Mouse (Mus musculus): Measurements from ENCODE around the gene Ces2f. TPM values are rescaled to one million over a fixed set of nuclear protein-coding genes. Genes with fewer than 3 reads are reported as not detected.

The Ces2f gene
- polyA plus RNA-seq, 2 experiments, result not detected

DNA sequence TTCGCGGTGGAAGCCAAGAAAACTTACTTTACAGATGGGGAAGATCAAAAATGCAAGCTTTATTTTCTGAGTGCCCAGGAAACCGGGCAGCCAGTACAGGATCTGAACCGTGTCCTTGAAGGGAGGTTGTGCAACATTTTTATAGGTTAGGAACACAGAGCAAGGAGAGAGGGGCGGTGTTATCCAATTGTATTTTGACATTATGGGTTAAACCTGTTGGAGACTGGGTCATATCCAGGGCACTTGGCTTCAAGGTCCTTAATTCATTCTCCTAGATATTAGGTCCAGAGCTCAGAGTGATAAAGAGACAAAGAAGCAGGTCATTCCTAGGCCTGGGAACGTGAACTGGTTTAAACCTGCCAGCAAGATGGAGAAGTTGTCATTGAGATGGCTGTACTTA, 52.0 kb downstream of the Ces2f start:
- H3K9me3 ChIP-seq (ENCODE audit: control insufficient read depth, low read length), result no peaks in the 10 kb centered on the region
- DNase-seq (ENCODE audit: low read depth in 3 of 3, low spot score in 3 of 3) (no peak), ATAC-seq (ENCODE audit: insufficient read depth) (no peak)
- no peaks in the 10 kb centered on the region for H3K4me1 ChIP-seq (replicated peaks; ENCODE audit: control insufficient read depth in 2 of 2, insufficient read depth in 2 of 2, low read length in 1 of 2)
- H3K27me3 ChIP-seq (ENCODE audit: control insufficient read depth, insufficient read depth, low read length), result no peaks in the 10 kb centered on the region
- H3K9ac ChIP-seq (replicated peaks), result no peak overlapping the region
- TF ChIP-seq EP300 (IDR thresholded peaks at IDR 0.05; ENCODE audit: low read depth), result no peak
- no peak for TF ChIP-seq CTCF (IDR thresholded peaks at IDR 0.05; ENCODE audit: low read depth)
- H3K4me3 ChIP-seq (ENCODE audit: insufficient read depth in 1 of 2, low read depth in 2 of 2, low read length in 2 of 2), result no peak overlapping the region
- H3K27ac ChIP-seq, result no peak overlapping the region
- H3K36me3 ChIP-seq (replicated peaks; ENCODE audit: control insufficient read depth, insufficient read depth, low read depth), result no peaks in the 10 kb centered on the region
- WGBS (ENCODE audit: insufficient replicate concordance), result 60% methylated on average over 6 of the region's 6 CpGs
- no peak overlapping the region for H3K4me2 ChIP-seq (ENCODE audit: low read depth)

DNA sequence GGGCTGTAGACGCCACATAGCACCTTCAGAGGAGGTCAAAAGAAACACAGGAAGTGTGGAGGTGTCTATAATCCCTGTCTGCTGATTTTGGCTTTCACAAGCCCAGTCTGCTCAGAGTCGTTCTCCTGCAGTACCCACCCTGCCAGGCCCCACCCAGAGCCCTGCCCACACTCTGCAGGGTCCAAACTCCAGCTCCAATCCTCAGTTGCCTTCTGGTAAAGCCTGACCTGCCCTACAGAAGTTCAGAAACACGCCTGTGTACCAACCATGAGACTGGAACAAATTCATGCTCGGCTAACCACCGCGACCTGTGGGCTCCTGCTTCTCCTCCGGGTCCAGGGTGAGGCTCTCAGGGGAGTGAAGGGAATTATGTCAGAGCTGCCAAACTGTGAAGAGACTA, 53.4 kb downstream of the Ces2f start, which contains the start of gene Ces2h:
TSS of gene Ces2h (plus strand) at position 268 of the 400 bp plus-strand sequence.
- H3K27me3 ChIP-seq (ENCODE audit: control insufficient read depth, insufficient read depth, low read length), result no peaks in the 10 kb centered on the region
- no peak within 1 kb of the TSS for H3K4me3 ChIP-seq (ENCODE audit: insufficient read depth in 1 of 2, low read depth in 2 of 2, low read length in 2 of 2)
- 58% methylated on average over 7 of the region's 7 CpGs for WGBS (ENCODE audit: insufficient replicate concordance)
- H3K4me2 ChIP-seq (ENCODE audit: low read depth), result no peak within 1 kb of the TSS
- H3K27ac ChIP-seq, result no peak within 1 kb of the TSS
- ATAC-seq (ENCODE audit: insufficient read depth) (no peak), DNase-seq (ENCODE audit: low read depth in 3 of 3, low spot score in 3 of 3) (no peak)
- H3K9me3 ChIP-seq (ENCODE audit: control insufficient read depth, low read length), result no peaks in the 10 kb centered on the region
- no peak within 1 kb of the TSS for H3K9ac ChIP-seq (replicated peaks)
- H3K36me3 ChIP-seq (replicated peaks; ENCODE audit: control insufficient read depth, insufficient read depth, low read depth), result no peaks in the 10 kb centered on the region
- no peaks in the 10 kb centered on the region for H3K4me1 ChIP-seq (replicated peaks; ENCODE audit: control insufficient read depth in 2 of 2, insufficient read depth in 2 of 2, low read length in 1 of 2)
- no peak for TF ChIP-seq EP300 (IDR thresholded peaks at IDR 0.05; ENCODE audit: low read depth)
- no peak for TF ChIP-seq CTCF (IDR thresholded peaks at IDR 0.05; ENCODE audit: low read depth)

Other genes with a start within 250 kb of the Ces2f start
- 10.6 and 11.3 TPM in 2 replicates for gene Ces2a, start 213.4 kb upstream of the Ces2f start, polyA plus RNA-seq (2012; rRNA removed)
- gene Ces2a, start 213.4 kb upstream of the Ces2f start, polyA plus RNA-seq (2014; fragmentation: Nextera tagmentation; extraction: Ambion mirVana), result 9.9 and 12.1 TPM in 2 replicates
- gene Ces2b, start 115.8 kb upstream of the Ces2f start, polyA plus RNA-seq (2012; rRNA removed), result 0.10 and 0.16 TPM in 2 replicates
- gene Ces2b, start 115.8 kb upstream of the Ces2f start, polyA plus RNA-seq (2014; fragmentation: Nextera tagmentation; extraction: Ambion mirVana), result 0.23 and 0.27 TPM in 2 replicates
- 0.11 and 0.18 TPM in 2 replicates for gene Ces2c, start 100.3 kb upstream of the Ces2f start, polyA plus RNA-seq (2012; rRNA removed)
- gene Ces2c, start 100.3 kb upstream of the Ces2f start, polyA plus RNA-seq (2014; fragmentation: Nextera tagmentation; extraction: Ambion mirVana), result 0.06 TPM in 1 of 2 replicates, not detected in the other
- 1.5 and 2.1 TPM in 2 replicates for gene Ces2e, start 21.1 kb upstream of the Ces2f start, polyA plus RNA-seq (2012; rRNA removed)
- gene Ces2e, start 21.1 kb upstream of the Ces2f start, polyA plus RNA-seq (2014; fragmentation: Nextera tagmentation; extraction: Ambion mirVana), result 1.6 and 2.2 TPM in 2 replicates
- 21.3 and 21.5 TPM in 2 replicates for gene Ces2g, start 14.4 kb downstream of the Ces2f start, polyA plus RNA-seq (2012; rRNA removed)
- 19.7 and 21.1 TPM in 2 replicates for gene Ces2g, start 14.4 kb downstream of the Ces2f start, polyA plus RNA-seq (2014; fragmentation: Nextera tagmentation; extraction: Ambion mirVana)
- gene Ces2h, start 53.5 kb downstream of the Ces2f start, polyA plus RNA-seq (2012; rRNA removed), result not detected in 2 replicates
- gene Ces2h, start 53.5 kb downstream of the Ces2f start, polyA plus RNA-seq (2014; fragmentation: Nextera tagmentation; extraction: Ambion mirVana), result not detected in 2 replicates
- gene Ces3a, start 101.2 kb downstream of the Ces2f start, polyA plus RNA-seq (2012; rRNA removed), result 0.18 and 0.22 TPM in 2 replicates
- gene Ces3a, start 101.2 kb downstream of the Ces2f start, polyA plus RNA-seq (2014; fragmentation: Nextera tagmentation; extraction: Ambion mirVana), result 0.14 and 0.23 TPM in 2 replicates
- gene Ces3b, start 136.4 kb downstream of the Ces2f start, polyA plus RNA-seq (2012; rRNA removed), result not detected in 2 replicates
- not detected in 2 replicates for gene Ces3b, start 136.4 kb downstream of the Ces2f start, polyA plus RNA-seq (2014; fragmentation: Nextera tagmentation; extraction: Ambion mirVana)
- not detected in 2 replicates for gene Ces4a, start 184.4 kb downstream of the Ces2f start, polyA plus RNA-seq (2012; rRNA removed)
- not detected in 2 replicates for gene Ces4a, start 184.4 kb downstream of the Ces2f start, polyA plus RNA-seq (2014; fragmentation: Nextera tagmentation; extraction: Ambion mirVana)
- 3.6 and 5.8 TPM in 2 replicates for gene Cbfb, start 223.3 kb downstream of the Ces2f start, polyA plus RNA-seq (2012; rRNA removed)
- gene Cbfb, start 223.3 kb downstream of the Ces2f start, polyA plus RNA-seq (2014; fragmentation: Nextera tagmentation; extraction: Ambion mirVana), result 7.5 and 7.8 TPM in 2 replicates

Data from liver, embryonic 14.5 days (tissue).